Mouse (Mus musculus) lung, postnatal 10 days (tissue): ENCODE data around the gene Ncf1.
A peak's percentile ranks its signal among the peaks of the same experiment; 100 is the strongest.

ENCODE experiments used
- DNase-seq: peaks from one replicate; pipeline ENCODE4 v3.0.0; 2021

Gene Ncf1

GRCm38 (mm10) chr5:134229391-134229790 is at the start of gene Ncf1:
Gene Ncf1, minus strand, starts transcription at chr5:134229625.
- no peak for DNase-seq

- DNase-seq = no peak
Observed at GRCm38 (mm10) chr5:134277109-134277508, 47.7 kb upstream of the Ncf1 start.

- DNase-seq = peak; percentile 31
Observed at GRCm38 (mm10) chr5:134275556-134275955, 46.1 kb upstream of the Ncf1 start.

GRCm38 (mm10) chr5:134275021-134275420 is 45.6 kb upstream of the Ncf1 start:
- DNase-seq = no peak

- no peak for DNase-seq
Observed at GRCm38 (mm10) chr5:134273761-134274160, 44.3 kb upstream of the Ncf1 start.

GRCm38 (mm10) chr5:134272761-134273160 is 43.3 kb upstream of the Ncf1 start:
- DNase-seq = no peak

- DNase-seq = no peak
Observed at GRCm38 (mm10) chr5:134271421-134271820, 42.0 kb upstream of the Ncf1 start.

- no peak for DNase-seq
Observed at GRCm38 (mm10) chr5:134270566-134270965, 41.1 kb upstream of the Ncf1 start.

- DNase-seq = peak; percentile 53
Observed at GRCm38 (mm10) chr5:134269751-134270150, 40.3 kb upstream of the Ncf1 start.

GRCm38 (mm10) chr5:134268751-134269150 is 39.3 kb upstream of the Ncf1 start:
- no peak for DNase-seq

- peak; percentile 36 for DNase-seq
Observed at GRCm38 (mm10) chr5:134266404-134266803, 37.0 kb upstream of the Ncf1 start.

- no peak for DNase-seq
Observed at GRCm38 (mm10) chr5:134265890-134266289, 36.5 kb upstream of the Ncf1 start.

GRCm38 (mm10) chr5:134260001-134260636 is 30.7 kb upstream of the Ncf1 start:
- no peak for DNase-seq

- DNase-seq = no peak
Observed at GRCm38 (mm10) chr5:134258934-134259333, 29.5 kb upstream of the Ncf1 start.

GRCm38 (mm10) chr5:134258395-134258794 is 29.0 kb upstream of the Ncf1 start:
- no peak for DNase-seq

- no peak for DNase-seq
Observed at GRCm38 (mm10) chr5:134257349-134258031, 28.1 kb upstream of the Ncf1 start.

- no peak for DNase-seq
Observed at GRCm38 (mm10) chr5:134255294-134255693, 25.9 kb upstream of the Ncf1 start.

GRCm38 (mm10) chr5:134253806-134254205 is 24.4 kb upstream of the Ncf1 start:
- DNase-seq = no peak

- DNase-seq = no peak
Observed at GRCm38 (mm10) chr5:134251083-134251482, 21.7 kb upstream of the Ncf1 start.

GRCm38 (mm10) chr5:134250601-134251000 is 21.2 kb upstream of the Ncf1 start:
- DNase-seq = no peak

- DNase-seq = no peak
Observed at GRCm38 (mm10) chr5:134249245-134249649, 19.8 kb upstream of the Ncf1 start.

- no peak for DNase-seq
Observed at GRCm38 (mm10) chr5:134248608-134249244, 19.3 kb upstream of the Ncf1 start.

GRCm38 (mm10) chr5:134246146-134246545 is 16.7 kb upstream of the Ncf1 start:
- no peak for DNase-seq

GRCm38 (mm10) chr5:134244890-134245289 is 15.5 kb upstream of the Ncf1 start:
- peak; percentile 57 for DNase-seq
